Mouse (Mus musculus): ENCODE measurements around the gene Endou. TPM values are rescaled to one million over a fixed set of nuclear protein-coding genes. Genes with fewer than 3 reads are reported as not detected.
"Not testable (repeated sequence)": the region's sequence is repeated elsewhere in the genome, so short reads cannot be mapped to it uniquely, and the experiment has no call there.

Gene Endou
- total RNA-seq, 4 experiments from 2014 or later = 1.3 to 2.3 (median 1.7) TPM

GRCm38 (mm10) chr15:97693411-97693810 is 37.7 kb downstream of the Endou start:
- DNase-seq (ENCODE audit: low spot score) = no peak

GRCm38 (mm10) chr15:97684118-97684517 is 47.0 kb downstream of the Endou start:
- DNase-seq (ENCODE audit: low spot score) = no peak

- no peak for DNase-seq (ENCODE audit: low spot score)
These were observed 49.1 kb downstream of the Endou start for GRCm38 (mm10) chr15:97682053-97682452.

- no peak for DNase-seq (ENCODE audit: low spot score)
These were observed 51.0 kb downstream of the Endou start for GRCm38 (mm10) chr15:97679991-97680681.

- DNase-seq (ENCODE audit: low spot score) = no peak
These were observed 53.8 kb downstream of the Endou start for GRCm38 (mm10) chr15:97677341-97677740.

- no peak for DNase-seq (ENCODE audit: low spot score)
These were observed 55.2 kb downstream of the Endou start for GRCm38 (mm10) chr15:97675927-97676326.

- no peak for DNase-seq (ENCODE audit: low spot score)
These were observed 56.7 kb downstream of the Endou start for GRCm38 (mm10) chr15:97674423-97674822.

GRCm38 (mm10) chr15:97673256-97674000 is 57.7 kb downstream of the Endou start:
- no peak for DNase-seq (ENCODE audit: low spot score)

- no peak for DNase-seq (ENCODE audit: low spot score)
These were observed 58.9 kb downstream of the Endou start for GRCm38 (mm10) chr15:97672211-97672765.

- peak; percentile 17 for DNase-seq (ENCODE audit: low spot score)
These were observed 60.6 kb downstream of the Endou start for GRCm38 (mm10) chr15:97670554-97670953.

- DNase-seq (ENCODE audit: low spot score) = not testable (repeated sequence)
These were observed 62.8 kb downstream of the Endou start for GRCm38 (mm10) chr15:97668158-97668877.

GRCm38 (mm10) chr15:97667437-97667836 is 63.7 kb downstream of the Endou start:
- DNase-seq (ENCODE audit: low spot score) = peak; percentile 54

GRCm38 (mm10) chr15:97666457-97666770 is 64.7 kb downstream of the Endou start:
- no peak for DNase-seq (ENCODE audit: low spot score)

- DNase-seq (ENCODE audit: low spot score) = no peak
These were observed 65.2 kb downstream of the Endou start for GRCm38 (mm10) chr15:97665770-97666456.

GRCm38 (mm10) chr15:97664981-97665668 is 66.0 kb downstream of the Endou start:
- no peak for DNase-seq (ENCODE audit: low spot score)

GRCm38 (mm10) chr15:97663750-97664406 is 67.3 kb downstream of the Endou start:
- peak; percentile 73 for DNase-seq (ENCODE audit: low spot score)

Measured in heart, adult 8-10 months (tissue).